Mouse (Mus musculus) liver, embryonic 15.5 days (tissue): ENCODE measurements at regions not wholly inside any gene's neighbourhood (a gene's known extent, or its start where the extent isn't known, plus 50 kb on each side); places are given as distances from the start of the nearest gene placed in this dataset.

Experiments
- ATAC-seq: fragments of 200-750 bp; cut with Nextera tagmentation; 2 replicates; pipeline ENCODE4 v1.8.0; 2017; ENCODE audit warnings: moderate number of reproducible peaks, mild to moderate bottlenecking, moderate library complexity; ENCODE audit not compliant: insufficient read depth
- H3K27ac ChIP-seq: fragments of 300-500 bp; sonication (generic); replicated peaks from 2 replicates; pipeline ENCODE4 v1.5.1; 2015; ENCODE audit warnings: mild to moderate bottlenecking, inconsistent platforms
- H3K27me3 ChIP-seq: fragments of 300-500 bp; sonication (generic); 2 replicates; pipeline ENCODE4 v1.6.1; 2015; ENCODE audit warnings: mild to moderate bottlenecking, inconsistent platforms
- H3K36me3 ChIP-seq: fragments of 300-500 bp; sonication (generic); replicated peaks from 2 replicates; pipeline ENCODE4 v1.6.1; 2015; ENCODE audit warnings: moderate library complexity, mild to moderate bottlenecking, inconsistent platforms
- H3K4me1 ChIP-seq: fragments of 300-500 bp; sonication (generic); replicated peaks from 2 replicates; pipeline ENCODE4 v1.6.1; 2015; ENCODE audit warnings: inconsistent platforms
- H3K4me2 ChIP-seq: fragments of 300-500 bp; sonication (generic); 2 replicates; pipeline ENCODE4 v1.6.1; 2015; ENCODE audit warnings: moderate library complexity, mild to moderate bottlenecking, inconsistent platforms
- H3K4me3 ChIP-seq: fragments of 300-500 bp; sonication (generic); replicated peaks from 2 replicates; pipeline ENCODE4 v1.5.1; 2015; ENCODE audit warnings: mild to moderate bottlenecking, inconsistent platforms
- H3K9ac ChIP-seq: fragments of 300-500 bp; sonication (generic); 2 replicates; pipeline ENCODE4 v1.6.1; 2015; ENCODE audit warnings: moderate library complexity, mild to moderate bottlenecking, inconsistent platforms
- H3K9me3 ChIP-seq: fragments of 300-500 bp; sonication (generic); replicated peaks from 2 replicates; pipeline ENCODE4 v1.6.1; 2016; ENCODE audit warnings: inconsistent platforms
- WGBS: fragments of 180-500 bp; shearing (Covaris S2); methylation state at CpG from one replicate; pipeline ENCODE4 v1.1.7; 2015; ENCODE audit warnings: mixed read lengths; ENCODE audit not compliant: insufficient replicate concordance; 5-methylcytosine and 5-hydroxymethylcytosine counted together

GRCm38 (mm10) chr6:51179741-51180537 is 252.5 kb upstream of the Nfe2l3 start:
- no peak overlapping the region for H3K9ac ChIP-seq
- H3K4me1 ChIP-seq, result peaks cover 9% of the 10 kb centered on the region; the same call in 1 of the 2 replicates
- H3K9me3 ChIP-seq, result no peaks in the 10 kb centered on the region
- H3K36me3 ChIP-seq, result no peaks in the 10 kb centered on the region
- ATAC-seq, result no peak
- peaks cover 95% of the 10 kb centered on the region for H3K27me3 ChIP-seq
- no peak overlapping the region for H3K4me2 ChIP-seq
- H3K4me3 ChIP-seq, result no peak overlapping the region
- H3K27ac ChIP-seq, result no peak overlapping the region
- 7% methylated on average over 17 of the region's 17 CpGs for WGBS

- Histone ChIP-seq H3K4me2 (no peak overlapping the region), H3K36me3 (no peaks in the 10 kb centered on the region), H3K9me3 (no peaks in the 10 kb centered on the region), H3K4me1 (peaks cover 9% of the 10 kb centered on the region; the same call in 1 of the 2 replicates), H3K27me3 (peaks cover 95% of the 10 kb centered on the region), H3K9ac (no peak overlapping the region), H3K4me3 (no peak overlapping the region), H3K27ac (no peak overlapping the region)
- no peak for ATAC-seq
- 7% methylated on average over 11 of the region's 11 CpGs for WGBS
These were observed 251.3 kb upstream of the Nfe2l3 start for GRCm38 (mm10) chr6:51180881-51181875.

GRCm38 (mm10) chr6:51181905-51182304 is 250.6 kb upstream of the Nfe2l3 start:
- no peaks in the 10 kb centered on the region for H3K36me3 ChIP-seq
- no peak overlapping the region for H3K27ac ChIP-seq
- H3K4me2 ChIP-seq, result no peak overlapping the region
- no peak for ATAC-seq
- peaks cover 95% of the 10 kb centered on the region for H3K27me3 ChIP-seq
- no peak overlapping the region for H3K4me3 ChIP-seq
- H3K4me1 ChIP-seq, result peaks cover 9% of the 10 kb centered on the region; the same call in 1 of the 2 replicates
- 20% methylated on average over 10 of the region's 10 CpGs for WGBS
- H3K9ac ChIP-seq, result no peak overlapping the region
- H3K9me3 ChIP-seq, result no peaks in the 10 kb centered on the region

- no peaks in the 10 kb centered on the region for H3K36me3 ChIP-seq
- 6% methylated on average over 5 of the region's 5 CpGs for WGBS
- H3K27me3 ChIP-seq, result peaks cover 95% of the 10 kb centered on the region
- no peaks in the 10 kb centered on the region for H3K9me3 ChIP-seq
- peaks cover 4% of the 10 kb centered on the region; the same call in 1 of the 2 replicates for H3K4me1 ChIP-seq
- H3K27ac ChIP-seq, result no peak overlapping the region
- no peak overlapping the region for H3K4me2 ChIP-seq
- no peak overlapping the region for H3K9ac ChIP-seq
- H3K4me3 ChIP-seq, result no peak overlapping the region
- no peak for ATAC-seq
These were observed 249.6 kb upstream of the Nfe2l3 start for GRCm38 (mm10) chr6:51182771-51183284.

GRCm38 (mm10) chr6:51183576-51184420 is 248.7 kb upstream of the Nfe2l3 start:
- ATAC-seq, result no peak
- Histone ChIP-seq H3K27me3 (peaks cover 96% of the 10 kb centered on the region), H3K4me1 (no peaks in the 10 kb centered on the region), H3K9me3 (no peaks in the 10 kb centered on the region), H3K4me2 (no peak overlapping the region), H3K27ac (no peak overlapping the region), H3K36me3 (no peaks in the 10 kb centered on the region), H3K9ac (no peak overlapping the region), H3K4me3 (no peak overlapping the region)
- WGBS, result 3% methylated on average over 21 of the region's 21 CpGs

GRCm38 (mm10) chr6:51184500-51184899 is 248.0 kb upstream of the Nfe2l3 start:
- H3K4me3 ChIP-seq, result no peak overlapping the region
- no peak overlapping the region for H3K4me2 ChIP-seq
- H3K9me3 ChIP-seq, result no peaks in the 10 kb centered on the region
- H3K36me3 ChIP-seq, result no peaks in the 10 kb centered on the region
- WGBS, result 3% methylated on average over 3 of the region's 3 CpGs
- no peak overlapping the region for H3K9ac ChIP-seq
- H3K27me3 ChIP-seq, result peaks cover 96% of the 10 kb centered on the region
- H3K4me1 ChIP-seq, result no peaks in the 10 kb centered on the region
- no peak for ATAC-seq
- no peak overlapping the region for H3K27ac ChIP-seq

- WGBS, result 15% methylated on average over 6 of the region's 6 CpGs
- H3K4me2 ChIP-seq, result no peak overlapping the region
- H3K4me1 ChIP-seq, result no peaks in the 10 kb centered on the region
- H3K9me3 ChIP-seq, result no peaks in the 10 kb centered on the region
- no peak overlapping the region for H3K4me3 ChIP-seq
- H3K27ac ChIP-seq, result no peak overlapping the region
- peaks cover 96% of the 10 kb centered on the region for H3K27me3 ChIP-seq
- H3K36me3 ChIP-seq, result no peaks in the 10 kb centered on the region
- no peak for ATAC-seq
- no peak overlapping the region for H3K9ac ChIP-seq
These were observed 247.3 kb upstream of the Nfe2l3 start for GRCm38 (mm10) chr6:51185201-51185600.

- H3K4me2 ChIP-seq, result no peak overlapping the region
- no peak overlapping the region for H3K4me3 ChIP-seq
- no peak for ATAC-seq
- H3K9me3 ChIP-seq, result no peaks in the 10 kb centered on the region
- WGBS, result 55% methylated on average over 3 of the region's 3 CpGs
- H3K9ac ChIP-seq, result no peak overlapping the region
- 0 out of 2 replicates have a peak, but pooled peaks cover 4% of the 10 kb centered on the region for H3K4me1 ChIP-seq
- H3K27ac ChIP-seq, result no peak overlapping the region
- H3K27me3 ChIP-seq, result peaks cover 93% of the 10 kb centered on the region
- no peaks in the 10 kb centered on the region for H3K36me3 ChIP-seq
These were observed 243.3 kb upstream of the Nfe2l3 start for GRCm38 (mm10) chr6:51189173-51189572.

GRCm38 (mm10) chr6:51192826-51193225 is 239.6 kb upstream of the Nfe2l3 start:
- H3K9ac ChIP-seq, result no peak overlapping the region
- no peak for ATAC-seq
- no peak overlapping the region for H3K27ac ChIP-seq
- no peak overlapping the region for H3K4me2 ChIP-seq
- no peaks in the 10 kb centered on the region for H3K36me3 ChIP-seq
- H3K27me3 ChIP-seq, result peaks cover 83% of the 10 kb centered on the region
- H3K4me1 ChIP-seq, result 0 out of 2 replicates have a peak, but pooled peaks cover 4% of the 10 kb centered on the region
- 34% methylated on average over 8 of the region's 8 CpGs for WGBS
- no peak overlapping the region for H3K4me3 ChIP-seq
- no peaks in the 10 kb centered on the region for H3K9me3 ChIP-seq

GRCm38 (mm10) chr6:51193356-51193755 is 239.1 kb upstream of the Nfe2l3 start:
- Histone ChIP-seq H3K4me3 (no peak overlapping the region), H3K4me1 (0 out of 2 replicates have a peak, but pooled peaks cover 4% of the 10 kb centered on the region), H3K9ac (no peak overlapping the region), H3K4me2 (no peak overlapping the region), H3K9me3 (no peaks in the 10 kb centered on the region), H3K36me3 (no peaks in the 10 kb centered on the region), H3K27ac (no peak overlapping the region), H3K27me3 (peaks cover 78% of the 10 kb centered on the region)
- no peak for ATAC-seq
- WGBS, result 16% methylated on average over 12 of the region's 12 CpGs
